Mouse (Mus musculus): ENCODE measurements at regions not wholly inside any gene's neighbourhood (a gene's known extent, or its start where the extent isn't known, plus 50 kb on each side); places are given as distances from the start of the nearest gene placed in this dataset.
A peak's percentile ranks its signal among the peaks of the same experiment; 100 is the strongest.

- no peak for DNase-seq (ENCODE audit: low read depth, low spot score)
Observed at GRCm38 (mm10) chr14:17234898-17235297, 415.9 kb upstream of the Rarb start.

- DNase-seq (ENCODE audit: low read depth, low spot score): no peak
Observed at GRCm38 (mm10) chr14:17211502-17211901, 392.5 kb upstream of the Rarb start.

- DNase-seq (ENCODE audit: low read depth, low spot score): no peak
Observed at GRCm38 (mm10) chr14:17205691-17206090, 386.7 kb upstream of the Rarb start.

- peak; percentile 74 for DNase-seq (ENCODE audit: low read depth, low spot score)
Observed at GRCm38 (mm10) chr14:17203251-17204015, 384.5 kb upstream of the Rarb start.

- DNase-seq (ENCODE audit: low read depth, low spot score): no peak
Observed at GRCm38 (mm10) chr14:17192953-17193352, 374.0 kb upstream of the Rarb start.

GRCm38 (mm10) chr14:17173218-17173617 is 354.3 kb upstream of the Rarb start:
- no peak for DNase-seq (ENCODE audit: low read depth, low spot score)

GRCm38 (mm10) chr14:17172330-17173110 is 353.6 kb upstream of the Rarb start:
- DNase-seq (ENCODE audit: low read depth, low spot score): peak; percentile 84

GRCm38 (mm10) chr14:17171896-17172295 is 352.9 kb upstream of the Rarb start:
- peak; percentile 45 for DNase-seq (ENCODE audit: low read depth, low spot score)

GRCm38 (mm10) chr14:17158324-17158723 is 339.4 kb upstream of the Rarb start:
- DNase-seq (ENCODE audit: low read depth, low spot score): no peak

- DNase-seq (ENCODE audit: low read depth, low spot score): no peak
Observed at GRCm38 (mm10) chr14:17156402-17156954, 337.5 kb upstream of the Rarb start.

GRCm38 (mm10) chr14:17120679-17121078 is 301.7 kb upstream of the Rarb start:
- no peak for DNase-seq (ENCODE audit: low read depth, low spot score)

GRCm38 (mm10) chr14:17106668-17107067 is 287.7 kb upstream of the Rarb start:
- no peak for DNase-seq (ENCODE audit: low read depth, low spot score)

- no peak for DNase-seq (ENCODE audit: low read depth, low spot score)
Observed at GRCm38 (mm10) chr14:17102486-17102885, 283.5 kb upstream of the Rarb start.

GRCm38 (mm10) chr14:17090573-17090937 is 271.6 kb upstream of the Rarb start:
- no peak for DNase-seq (ENCODE audit: low read depth, low spot score)

GRCm38 (mm10) chr14:17089640-17090572 is 270.9 kb upstream of the Rarb start:
- peak; percentile 29 for DNase-seq (ENCODE audit: low read depth, low spot score)

- no peak for DNase-seq (ENCODE audit: low read depth, low spot score)
Observed at GRCm38 (mm10) chr14:17089089-17089634, 270.2 kb upstream of the Rarb start.

GRCm38 (mm10) chr14:17087828-17088227 is 268.9 kb upstream of the Rarb start:
- no peak for DNase-seq (ENCODE audit: low read depth, low spot score)

- peak; percentile 2 for DNase-seq (ENCODE audit: low read depth, low spot score)
Observed at GRCm38 (mm10) chr14:17083907-17084306, 265.0 kb upstream of the Rarb start.

- no peak for DNase-seq (ENCODE audit: low read depth, low spot score)
Observed at GRCm38 (mm10) chr14:17081904-17082303, 262.9 kb upstream of the Rarb start.

GRCm38 (mm10) chr14:17079513-17079912 is 260.6 kb upstream of the Rarb start:
- no peak for DNase-seq (ENCODE audit: low read depth, low spot score)

- no peak for DNase-seq (ENCODE audit: low read depth, low spot score)
Observed at GRCm38 (mm10) chr14:17061358-17061757, 242.4 kb upstream of the Rarb start.

Data from ZHBTc4 (cell line).